Mouse (Mus musculus) liver, embryonic 14.5 days (tissue): Measurements from ENCODE around the gene Cpne4. TPM values are rescaled to one million over a fixed set of nuclear protein-coding genes. Genes with fewer than 3 reads are reported as not detected.

ENCODE experiments used
- ATAC-seq: fragments of 200-750 bp; cut with Nextera tagmentation; 2 replicates; pipeline ENCODE4 v1.8.0; 2017; ENCODE audit warnings: moderate number of reproducible peaks, mild to moderate bottlenecking, moderate library complexity; ENCODE audit not compliant: insufficient read depth
- DNase-seq, 3 experiments: peaks; one replicate each; pipeline ENCODE4 v3.0.0-alpha.2; 2012 to 2013; ENCODE audit warnings: low read depth in 3 of 3, low spot score in 3 of 3
- H3K27ac ChIP-seq: fragments of 300-500 bp; sonication (generic); 2 replicates; pipeline ENCODE4 v1.5.1; 2014; ENCODE audit warnings: moderate library complexity, mild to moderate bottlenecking, control low read depth, inconsistent platforms
- H3K27me3 ChIP-seq: fragments of 300-500 bp; sonication (generic); 2 replicates; pipeline ENCODE4 v1.6.1; 2014; ENCODE audit warnings: mild to moderate bottlenecking, low read length, moderate library complexity; ENCODE audit not compliant: control insufficient read depth, insufficient read depth
- H3K36me3 ChIP-seq: fragments of 300-500 bp; sonication (generic); replicated peaks from 2 replicates; pipeline ENCODE4 v1.6.1; 2014; ENCODE audit warnings: low read depth; ENCODE audit not compliant: control insufficient read depth, insufficient read depth
- H3K4me1 ChIP-seq, 2 experiments: fragments of 200-500 bp in 1 of 2; fragments of 300-500 bp in 1 of 2; sonication (generic) in 1 of 2; replicated peaks; 2 replicates each; pipeline ENCODE4 v1.6.1; 2012 to 2014; ENCODE audit warnings: antibody characterized with exemption in 1 of 2, inconsistent platforms in 1 of 2, low read length in 1 of 2; ENCODE audit not compliant: control insufficient read depth in 2 of 2, insufficient read depth in 2 of 2
- H3K4me2 ChIP-seq: fragments of 300-500 bp; sonication (generic); 2 replicates; pipeline ENCODE4 v1.6.1; 2014; ENCODE audit warnings: low read depth, mild to moderate bottlenecking, control low read depth, moderate library complexity
- H3K4me3 ChIP-seq, 2 experiments: fragments of 200-500 bp in 1 of 2; fragments of 300-500 bp in 1 of 2; sonication (generic) in 1 of 2; 2 replicates each; pipeline ENCODE4 v1.5.1; 2012 to 2014; ENCODE audit warnings: low read depth in 2 of 2, low read length in 2 of 2, mild to moderate bottlenecking in 2 of 2, control low read depth in 1 of 2, inconsistent platforms in 1 of 2, moderate library complexity in 1 of 2; ENCODE audit not compliant: insufficient read depth in 1 of 2
- H3K9ac ChIP-seq: fragments of 300-500 bp; sonication (generic); replicated peaks from 2 replicates; pipeline ENCODE4 v1.6.1; 2014; ENCODE audit warnings: mild to moderate bottlenecking, control low read depth, moderate library complexity
- H3K9me3 ChIP-seq: fragments of 300-500 bp; sonication (generic); 2 replicates; pipeline ENCODE4 v1.6.1; 2016; ENCODE audit warnings: low read length, mixed read lengths; ENCODE audit not compliant: control insufficient read depth
- CTCF ChIP-seq: IDR thresholded peaks from 2 replicates; pipeline ENCODE4 v1.5.1; 2016; ENCODE audit warnings: antibody characterized with exemption, low read depth, control low read depth
- EP300 ChIP-seq: IDR thresholded peaks from 2 replicates; pipeline ENCODE4 v1.6.1; 2016; ENCODE audit warnings: antibody characterized with exemption, low read depth
- WGBS: fragments of 180-500 bp; shearing (Covaris S2); extraction: QIAGEN DNeasy Blood & Tissue Kit; methylation state at CpG from one replicate; pipeline ENCODE4 v1.1.7; 2014; ENCODE audit not compliant: insufficient replicate concordance; 5-methylcytosine and 5-hydroxymethylcytosine counted together
- polyA plus RNA-seq, 2 experiments: library from polyadenylated mRNA; depleted of rRNA in 1 of 2; stranded (reverse) in 1 of 2; unstranded in 1 of 2; fragments of >200 nt; fragmentation: Nextera tagmentation in 1 of 2; extraction: Ambion mirVana in 1 of 2; gene quantifications; 2 replicates each; pipeline versions ENCODE4 v1.2.1 to v1.2.3; 2012 to 2014

The Cpne4 gene
- polyA plus RNA-seq (2012; rRNA removed) (0.01 and 0.02 TPM in 2 replicates), polyA plus RNA-seq (2014; fragmentation: Nextera tagmentation; extraction: Ambion mirVana) (not detected in 2 replicates)

GRCm38 (mm10) chr9:104546986-104547385 is at the start of gene Cpne4:
Cpne4 (plus strand) TSS chr9:104547286.
- no peak for TF ChIP-seq CTCF
- TF ChIP-seq EP300: no peak
- Histone ChIP-seq H3K27me3 (no peaks in the 10 kb centered on the region), H3K36me3 (no peaks in the 10 kb centered on the region), H3K27ac (no peak within 1 kb of the TSS), H3K4me3 (no peak within 1 kb of the TSS), H3K4me2 (no peak within 1 kb of the TSS), H3K9me3 (no peaks in the 10 kb centered on the region), H3K9ac (no peak within 1 kb of the TSS), H3K4me1 (no peaks in the 10 kb centered on the region)
- ATAC-seq: no peak
- no peak for DNase-seq
- 58% methylated on average over 2 of the region's 2 CpGs for WGBS

- DNase-seq (no peak), ATAC-seq (no peak)
- H3K9me3 ChIP-seq: no peaks in the 10 kb centered on the region
- WGBS: 54% methylated on average over 6 of the region's 6 CpGs
- no peaks in the 10 kb centered on the region for H3K36me3 ChIP-seq
- H3K27me3 ChIP-seq: no peaks in the 10 kb centered on the region
- TF ChIP-seq EP300: no peak
- no peak overlapping the region for H3K4me3 ChIP-seq
- no peak overlapping the region for H3K27ac ChIP-seq
- H3K4me1 ChIP-seq: no peaks in the 10 kb centered on the region
- H3K4me2 ChIP-seq: no peak overlapping the region
- no peak overlapping the region for H3K9ac ChIP-seq
Observed at GRCm38 (mm10) chr9:104515187-104515586, 31.9 kb upstream of the Cpne4 start.

- TF ChIP-seq EP300 (no peak), CTCF (peak; percentile 67)
- ATAC-seq: no peak
Observed at GRCm38 (mm10) chr9:104535508-104535907, 11.6 kb upstream of the Cpne4 start.

GRCm38 (mm10) chr9:104565815-104566214 is 18.7 kb downstream of the Cpne4 start:
- H3K9ac ChIP-seq: no peak overlapping the region
- no peaks in the 10 kb centered on the region; the same call in 1 of the 2 replicates for H3K27me3 ChIP-seq
- H3K4me3 ChIP-seq: no peak overlapping the region
- DNase-seq: no peak
- no peak for ATAC-seq
- no peak overlapping the region for H3K27ac ChIP-seq
- no peak overlapping the region for H3K4me2 ChIP-seq
- H3K36me3 ChIP-seq: no peaks in the 10 kb centered on the region
- no peaks in the 10 kb centered on the region for H3K4me1 ChIP-seq
- TF ChIP-seq CTCF: no peak
- 26% methylated on average over 3 of the region's 3 CpGs for WGBS
- no peaks in the 10 kb centered on the region for H3K9me3 ChIP-seq

More at GRCm38 (mm10) chr9:104535508-104535907, 11.6 kb upstream of the Cpne4 start:
- no peaks in the 10 kb centered on the region for H3K36me3 ChIP-seq
- DNase-seq: peak in 1 of 3 experiments; percentile 1
- H3K9me3 ChIP-seq: no peaks in the 10 kb centered on the region
- H3K27ac ChIP-seq: no peak overlapping the region
- H3K4me2 ChIP-seq: no peak overlapping the region
- H3K4me1 ChIP-seq: no peaks in the 10 kb centered on the region
- H3K4me3 ChIP-seq: no peak overlapping the region
- WGBS: 36% methylated on average over 6 of the region's 6 CpGs
- H3K27me3 ChIP-seq: no peaks in the 10 kb centered on the region
- no peak overlapping the region for H3K9ac ChIP-seq

- H3K4me3 ChIP-seq: no peak overlapping the region
- ATAC-seq: no peak
- H3K27me3 ChIP-seq: no peaks in the 10 kb centered on the region; the same call in 1 of the 2 replicates
- DNase-seq: no peak
- WGBS: 66% methylated on average over 5 of the region's 5 CpGs
- H3K27ac ChIP-seq: no peak overlapping the region
- H3K9me3 ChIP-seq: no peaks in the 10 kb centered on the region
- no peaks in the 10 kb centered on the region for H3K4me1 ChIP-seq
- no peaks in the 10 kb centered on the region for H3K36me3 ChIP-seq
- no peak overlapping the region for H3K4me2 ChIP-seq
- TF ChIP-seq EP300: no peak
- no peak for TF ChIP-seq CTCF
- H3K9ac ChIP-seq: no peak overlapping the region
Observed at GRCm38 (mm10) chr9:104566468-104566867, 19.4 kb downstream of the Cpne4 start.
